Mouse (Mus musculus) testis, postnatal 14 days (tissue): ENCODE results near the gene Tmem151b.
A peak's percentile ranks its signal among the peaks of the same experiment; 100 is the strongest.

Experiments used
- DNase-seq: peaks from one replicate; pipeline ENCODE4 v3.0.0; 2021; ENCODE audit warnings: low spot score

Gene Tmem151b

GRCm38 (mm10) chr17:45584096-45584896 is 34.8 kb upstream of the Tmem151b start:
- DNase-seq, result peak; percentile 87

DNA sequence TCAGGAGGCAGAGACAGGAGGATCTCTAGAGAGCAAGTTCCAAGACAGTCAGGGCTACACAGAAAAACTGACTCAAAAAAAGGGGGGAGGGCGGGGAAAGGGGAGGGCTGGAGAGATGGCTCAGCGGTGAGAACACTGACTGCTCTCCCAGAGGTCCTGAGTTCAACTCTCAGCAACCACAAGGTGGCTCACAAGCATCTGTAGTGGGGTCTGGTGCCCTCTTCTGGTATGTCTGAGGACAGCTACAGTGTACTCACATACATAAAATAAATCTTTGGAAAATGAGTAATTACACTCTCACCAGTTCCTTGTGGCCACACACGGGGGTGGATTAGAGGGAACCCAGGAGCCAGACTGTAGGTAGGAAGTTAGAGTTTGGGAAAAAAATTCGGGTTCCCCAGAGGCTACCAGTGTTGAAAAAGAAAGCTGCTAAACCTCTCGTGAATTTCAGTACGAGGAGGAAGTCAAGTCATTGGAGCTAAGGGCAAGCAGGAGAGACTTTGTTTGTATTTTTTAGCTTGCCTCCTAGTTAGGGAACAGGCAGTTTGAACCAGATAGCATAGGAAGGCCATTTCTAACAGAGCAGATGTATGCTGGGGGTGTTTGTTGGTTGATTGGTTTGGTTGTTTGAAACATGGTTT is 33.4 kb upstream of the Tmem151b start:
- no peak for DNase-seq

DNA sequence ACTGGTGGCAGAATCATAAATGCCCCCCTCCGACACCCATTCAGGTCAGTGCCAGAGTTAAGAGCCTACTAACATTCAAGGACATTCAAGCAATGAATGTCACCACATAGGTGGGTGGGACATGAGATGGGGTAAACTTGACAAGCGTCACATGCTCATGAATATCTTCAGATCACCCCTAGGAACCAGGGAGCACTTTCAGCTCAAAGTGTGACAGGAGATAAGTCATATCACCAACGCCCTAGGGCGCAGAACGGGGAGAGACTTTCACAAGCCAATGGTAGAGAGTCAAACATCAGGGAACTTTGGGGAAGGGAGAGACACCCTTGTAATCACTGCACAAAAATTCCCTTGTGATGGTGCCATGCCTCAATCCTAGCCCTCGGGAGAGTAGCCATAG is 32.7 kb upstream of the Tmem151b start:
- no peak for DNase-seq

- no peak for DNase-seq
Observed at GRCm38 (mm10) chr17:45581567-45581983, 32.1 kb upstream of the Tmem151b start.

DNA sequence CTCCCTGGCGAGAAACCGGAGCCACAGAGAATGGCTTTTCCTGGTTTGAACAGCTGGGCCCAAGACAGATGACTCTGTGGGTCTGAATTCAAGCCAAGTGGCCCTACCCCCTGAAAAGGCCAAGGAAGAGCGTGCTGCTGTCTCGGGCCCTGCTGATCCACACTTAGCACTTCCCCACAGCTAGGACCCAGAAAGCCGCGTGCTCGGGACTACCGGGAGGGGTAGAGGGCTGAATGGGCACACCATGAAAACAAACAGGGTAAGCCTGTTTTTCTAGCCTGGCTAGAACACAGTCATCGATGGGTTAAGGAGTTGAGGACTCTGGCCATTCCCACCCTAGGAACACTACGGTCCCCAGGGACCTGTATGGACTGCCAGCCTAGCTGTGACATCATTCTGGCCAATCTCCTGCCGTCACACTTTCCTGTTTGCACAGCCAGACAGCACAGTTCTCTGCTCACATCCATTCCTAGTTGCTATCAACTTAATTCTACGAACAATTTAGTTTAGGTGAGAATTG is 31.5 kb upstream of the Tmem151b start:
- DNase-seq, result no peak

- DNase-seq, result no peak
Observed at GRCm38 (mm10) chr17:45579554-45579953, 30.1 kb upstream of the Tmem151b start.

DNA sequence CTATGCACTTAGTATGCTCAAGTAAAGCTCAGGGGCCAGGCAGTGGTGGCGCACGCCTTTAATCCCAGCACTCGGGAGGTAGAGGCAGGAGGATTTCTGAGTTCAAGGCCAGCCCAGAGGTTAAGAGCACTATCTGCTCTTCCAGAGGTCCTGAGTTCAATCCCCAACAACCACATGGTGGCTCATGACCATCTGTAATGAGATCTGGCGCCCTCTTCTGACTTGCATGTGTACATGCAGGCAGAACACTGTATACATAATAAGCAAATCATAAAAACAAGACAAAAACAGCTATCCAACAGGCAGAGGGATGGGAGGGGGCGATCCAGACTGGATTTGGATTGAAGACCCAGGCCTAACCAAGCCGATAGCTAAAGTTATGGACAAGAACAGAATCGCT is 29.4 kb upstream of the Tmem151b start:
- no peak for DNase-seq

DNA sequence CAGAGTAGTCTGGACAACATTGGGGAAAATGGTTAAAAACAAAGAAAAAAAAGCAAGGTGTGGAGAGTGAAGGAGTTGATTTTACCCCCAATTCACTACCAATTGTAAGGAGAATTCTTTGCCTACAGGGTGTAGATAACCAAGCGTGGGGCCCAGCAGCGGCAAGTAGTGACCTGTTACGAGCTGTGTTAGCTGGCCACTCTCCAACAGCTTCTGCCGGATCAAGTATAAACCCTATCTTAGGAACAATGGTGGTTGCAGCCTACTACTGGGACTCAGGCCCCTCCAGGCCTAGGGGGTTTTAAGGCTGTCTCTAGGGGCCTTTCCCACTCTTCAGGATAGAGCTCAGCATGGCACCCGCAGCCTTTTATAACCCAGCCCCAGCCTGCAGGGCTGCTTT is 28.8 kb upstream of the Tmem151b start:
- no peak for DNase-seq

- DNase-seq, result no peak
Observed at GRCm38 (mm10) chr17:45575123-45575897, 25.8 kb upstream of the Tmem151b start.

DNA sequence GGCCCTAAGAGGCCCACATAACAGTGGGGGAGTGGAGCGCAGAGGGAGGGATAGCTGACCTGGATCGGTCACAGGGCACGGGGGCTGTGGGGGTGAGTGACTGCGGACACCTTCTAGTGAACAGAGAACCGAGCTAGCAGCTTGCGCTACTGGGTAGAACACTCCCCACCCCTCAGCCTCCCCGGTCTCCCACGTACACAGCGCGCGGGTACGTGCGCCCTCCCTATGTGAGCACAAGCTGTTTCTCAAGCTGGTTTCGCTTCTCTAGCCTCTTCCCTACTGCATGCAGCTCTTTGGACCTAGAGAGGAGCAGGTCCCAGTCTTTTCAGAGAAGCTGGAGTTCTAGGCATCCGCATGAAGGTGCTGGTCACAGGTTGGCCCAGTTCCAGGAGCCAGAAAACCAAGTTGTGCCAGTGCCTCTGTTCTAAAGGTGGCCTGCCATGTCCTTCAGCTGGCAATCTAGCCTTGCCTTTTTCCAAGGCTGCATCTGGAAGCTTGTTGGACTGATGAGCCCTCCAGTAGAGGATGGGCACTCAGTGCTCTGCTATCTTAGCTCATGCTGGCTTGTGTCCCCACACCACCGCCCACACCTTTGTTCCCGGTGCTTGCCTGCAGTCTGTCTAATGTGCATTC is 24.8 kb upstream of the Tmem151b start:
- DNase-seq, result peak; percentile 80

GRCm38 (mm10) chr17:45573780-45574123 is 24.3 kb upstream of the Tmem151b start:
- peak; percentile 94 for DNase-seq

GRCm38 (mm10) chr17:45573087-45573779 is 23.8 kb upstream of the Tmem151b start, which contains the start of gene Hsp90ab1:
Hsp90ab1 (minus strand) TSS chr17:45573271.
- DNase-seq, result peak; percentile 99

- peak; percentile 82 for DNase-seq
Observed at GRCm38 (mm10) chr17:45572103-45573086, 22.9 kb upstream of the Tmem151b start.

DNA sequence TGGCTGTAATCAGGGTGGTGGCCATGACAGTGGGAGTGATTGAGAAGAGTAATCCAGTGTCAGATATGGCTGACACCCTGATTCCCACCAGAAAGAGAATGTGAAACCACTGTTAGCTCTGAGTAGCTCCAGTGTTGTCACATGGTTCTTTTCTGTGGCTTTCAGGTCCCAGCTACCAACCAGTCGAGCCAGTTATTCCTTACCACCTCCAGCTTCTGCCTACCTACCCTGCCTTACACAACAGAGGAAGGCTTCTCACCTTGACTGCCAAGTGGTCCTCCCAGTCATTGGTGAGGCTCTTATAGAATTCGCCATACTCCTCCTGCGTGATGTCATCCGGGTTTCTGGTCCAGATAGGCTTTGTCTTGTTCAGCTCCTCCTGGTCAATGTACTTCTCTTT is 20.5 kb upstream of the Tmem151b start:
- no peak for DNase-seq

- DNase-seq, result no peak
Observed at GRCm38 (mm10) chr17:45568990-45569389, 19.5 kb upstream of the Tmem151b start.

GRCm38 (mm10) chr17:45567162-45567601 is 17.7 kb upstream of the Tmem151b start:
- DNase-seq, result no peak

GRCm38 (mm10) chr17:45566360-45567161 is 17.1 kb upstream of the Tmem151b start:
- DNase-seq, result no peak

DNA sequence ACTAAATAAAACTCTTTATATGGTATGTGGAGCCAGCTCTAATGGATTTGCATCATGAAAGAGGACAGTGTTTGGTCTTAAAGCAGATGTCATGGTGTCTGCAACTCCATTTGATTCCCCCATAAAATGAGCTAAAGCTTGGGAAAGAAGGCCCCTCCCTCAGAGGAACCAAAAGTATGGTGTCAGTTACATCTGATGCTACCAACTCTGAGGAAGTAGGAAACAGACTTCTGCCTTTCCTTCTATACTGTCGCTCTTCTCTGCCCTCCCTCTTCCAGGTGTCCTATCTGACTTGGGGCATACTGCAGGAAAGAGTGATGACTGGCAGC is 16.5 kb upstream of the Tmem151b start:
- no peak for DNase-seq

GRCm38 (mm10) chr17:45565103-45565502 is 15.6 kb upstream of the Tmem151b start:
- DNase-seq, result no peak
